Mouse (Mus musculus): Measurements from ENCODE around the gene Gm28035. TPM values are rescaled to one million over a fixed set of nuclear protein-coding genes. Genes with fewer than 3 reads are reported as not detected.

Gm28035 gene
- total and polyA plus RNA-seq, 3 experiments: 1.8 to 3.3 TPM; not detected in 1

GRCm38 (mm10) chr2:30323111-30323510 lies 82.7 kb downstream of the Gm28035 start:
- no peak for DNase-seq (ENCODE audit: low spot score)
- H3K9me3 ChIP-seq (replicated peaks): no peaks in the 10 kb centered on the region
- no peaks in the 10 kb centered on the region for H3K4me1 ChIP-seq (ENCODE audit: insufficient read depth, low read depth, low read length)
- no peak overlapping the region for H3K4me3 ChIP-seq (ENCODE audit: low read depth, low read length)
- TF ChIP-seq GATA1 (IDR thresholded peaks at IDR 0.05; ENCODE audit: borderline replicate concordance, low read length): no peak
- no peak for TF ChIP-seq CTCF (IDR thresholded peaks at IDR 0.05; ENCODE audit: low read depth, low read length)
- no peak for TF ChIP-seq POLR2AphosphoS5 (IDR thresholded peaks at IDR 0.05; ENCODE audit: insufficient replicate concordance, low read depth, low read length)
- TF ChIP-seq GATA2 (IDR thresholded peaks at IDR 0.05; ENCODE audit: borderline replicate concordance, low read depth, low read length): no peak
- TF ChIP-seq TAL1 (conservative IDR thresholded peaks at IDR 0.05; ENCODE audit: low read depth, low read length): no peak
- no peak for ATAC-seq (ENCODE audit: extremely low read depth, insufficient number of reproducible peaks, low FRiP score, poor library complexity, severe bottlenecking)
- no peaks in the 10 kb centered on the region for H3K27me3 ChIP-seq (ENCODE audit: insufficient read depth, low read length)
- H3K36me3 ChIP-seq (replicated peaks): peaks cover 96% of the 10 kb centered on the region

DNA sequence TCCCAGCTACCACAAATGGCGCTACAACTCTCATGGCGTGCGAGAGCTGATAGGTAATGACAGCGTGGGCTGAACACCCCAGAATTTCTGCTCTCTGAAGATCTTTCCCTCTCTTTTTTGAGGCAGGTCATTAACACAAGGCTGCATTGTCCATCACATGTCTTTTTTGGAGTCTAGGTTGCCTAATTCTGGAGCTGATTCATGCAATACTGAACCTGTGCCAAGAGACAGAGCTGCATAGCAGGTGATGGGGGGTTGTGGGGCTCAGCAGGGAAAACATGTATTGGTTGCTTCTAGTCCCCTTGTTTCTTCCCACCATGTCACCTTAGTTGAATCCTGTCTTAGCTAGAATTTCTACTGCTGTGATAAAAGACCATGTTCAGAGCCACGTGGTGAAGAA lies 84.9 kb downstream of the Gm28035 start:
- H3K4me1 ChIP-seq (ENCODE audit: insufficient read depth, low read depth, low read length): no peaks in the 10 kb centered on the region
- TF ChIP-seq GATA1 (IDR thresholded peaks at IDR 0.05; ENCODE audit: borderline replicate concordance, low read length): no peak
- no peak for TF ChIP-seq CTCF (IDR thresholded peaks at IDR 0.05; ENCODE audit: low read depth, low read length)
- no peak for TF ChIP-seq GATA2 (IDR thresholded peaks at IDR 0.05; ENCODE audit: borderline replicate concordance, low read depth, low read length)
- TF ChIP-seq TAL1 (conservative IDR thresholded peaks at IDR 0.05; ENCODE audit: low read depth, low read length): no peak
- TF ChIP-seq POLR2AphosphoS5 (IDR thresholded peaks at IDR 0.05; ENCODE audit: insufficient replicate concordance, low read depth, low read length): no peak

GRCm38 (mm10) chr2:30327276-30327675 lies 86.9 kb downstream of the Gm28035 start:
- H3K36me3 ChIP-seq (replicated peaks): peaks cover 99% of the 10 kb centered on the region
- TF ChIP-seq CTCF (IDR thresholded peaks at IDR 0.05; ENCODE audit: low read depth, low read length) (no peak), GATA1 (IDR thresholded peaks at IDR 0.05; ENCODE audit: borderline replicate concordance, low read length) (no peak), POLR2AphosphoS5 (IDR thresholded peaks at IDR 0.05; ENCODE audit: insufficient replicate concordance, low read depth, low read length) (no peak), GATA2 (IDR thresholded peaks at IDR 0.05; ENCODE audit: borderline replicate concordance, low read depth, low read length) (no peak), TAL1 (conservative IDR thresholded peaks at IDR 0.05; ENCODE audit: low read depth, low read length) (no peak)
- no peaks in the 10 kb centered on the region for H3K27me3 ChIP-seq (ENCODE audit: insufficient read depth, low read length)
- no peaks in the 10 kb centered on the region for H3K9me3 ChIP-seq (replicated peaks)
- no peak for DNase-seq (ENCODE audit: low spot score)
- no peak for ATAC-seq (ENCODE audit: extremely low read depth, insufficient number of reproducible peaks, low FRiP score, poor library complexity, severe bottlenecking)
- H3K4me3 ChIP-seq (ENCODE audit: low read depth, low read length): no peak overlapping the region
- H3K4me1 ChIP-seq (ENCODE audit: insufficient read depth, low read depth, low read length): no peaks in the 10 kb centered on the region

More for the DNA sequence above, 84.9 kb downstream of the Gm28035 start:
- H3K4me3 ChIP-seq (ENCODE audit: low read depth, low read length): no peak overlapping the region
- no peaks in the 10 kb centered on the region for H3K27me3 ChIP-seq (ENCODE audit: insufficient read depth, low read length)
- H3K36me3 ChIP-seq (replicated peaks): peaks cover 98% of the 10 kb centered on the region
- H3K9me3 ChIP-seq (replicated peaks): no peaks in the 10 kb centered on the region
- DNase-seq (ENCODE audit: low spot score): no peak
- no peak for ATAC-seq (ENCODE audit: extremely low read depth, insufficient number of reproducible peaks, low FRiP score, poor library complexity, severe bottlenecking)

DNA sequence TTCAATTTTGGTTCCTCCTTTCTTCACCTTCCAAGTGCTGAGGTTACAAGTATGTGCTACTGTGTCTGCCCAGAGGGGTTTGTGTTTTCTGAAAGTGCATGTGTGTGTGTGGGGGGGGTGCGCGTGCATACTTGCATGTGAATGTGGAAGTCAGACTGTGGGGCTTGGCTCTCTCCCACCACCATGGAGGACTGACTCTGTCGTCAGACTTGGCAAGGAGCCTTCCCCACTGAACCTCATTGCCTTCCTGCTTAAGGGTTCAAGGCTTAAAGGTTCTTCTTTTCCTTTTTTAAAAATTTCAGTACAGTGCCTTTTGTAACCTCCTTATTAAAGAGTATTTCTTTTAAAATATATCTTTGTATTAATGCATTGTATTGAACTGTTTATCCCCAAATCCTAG lies 88.4 kb downstream of the Gm28035 start:
- H3K36me3 ChIP-seq (replicated peaks): peaks cover 99% of the 10 kb centered on the region
- ATAC-seq (ENCODE audit: extremely low read depth, insufficient number of reproducible peaks, low FRiP score, poor library complexity, severe bottlenecking): no peak
- DNase-seq (ENCODE audit: low spot score): no peak
- H3K27me3 ChIP-seq (ENCODE audit: insufficient read depth, low read length): no peaks in the 10 kb centered on the region
- no peaks in the 10 kb centered on the region for H3K9me3 ChIP-seq (replicated peaks)
- H3K4me3 ChIP-seq (ENCODE audit: low read depth, low read length): no peak overlapping the region
- TF ChIP-seq CTCF (IDR thresholded peaks at IDR 0.05; ENCODE audit: low read depth, low read length) (no peak), TAL1 (conservative IDR thresholded peaks at IDR 0.05; ENCODE audit: low read depth, low read length) (no peak), POLR2AphosphoS5 (IDR thresholded peaks at IDR 0.05; ENCODE audit: insufficient replicate concordance, low read depth, low read length) (no peak), GATA2 (IDR thresholded peaks at IDR 0.05; ENCODE audit: borderline replicate concordance, low read depth, low read length) (no peak), GATA1 (IDR thresholded peaks at IDR 0.05; ENCODE audit: borderline replicate concordance, low read length) (no peak)
- H3K4me1 ChIP-seq (ENCODE audit: insufficient read depth, low read depth, low read length): no peaks in the 10 kb centered on the region

Other genes starting within 250 kb of the Gm28035 start
- gene Wdr34, start 191.7 kb upstream of the Gm28035 start, total RNA-seq (2014; fragmentation: Nextera tagmentation): 15.1 and 17.9 TPM in 2 replicates
- gene Wdr34, start 191.7 kb upstream of the Gm28035 start, total RNA-seq (2017): 9.6 and 13.5 TPM in 2 replicates
- 35.5 and 38.4 TPM in 2 replicates for gene Wdr34, start 191.7 kb upstream of the Gm28035 start, polyA plus RNA-seq (2012)
- gene Set, start 183.2 kb upstream of the Gm28035 start, total RNA-seq (2014; fragmentation: Nextera tagmentation): 751 and 948 TPM in 2 replicates
- 667 and 849 TPM in 2 replicates for gene Set, start 183.2 kb upstream of the Gm28035 start, total RNA-seq (2017)
- gene Set, start 183.2 kb upstream of the Gm28035 start, polyA plus RNA-seq (2012): 806 and 885 TPM in 2 replicates
- gene Pkn3, start 162.9 kb upstream of the Gm28035 start, total RNA-seq (2014; fragmentation: Nextera tagmentation): 1.6 and 2.4 TPM in 2 replicates
- gene Pkn3, start 162.9 kb upstream of the Gm28035 start, total RNA-seq (2017): 4.5 and 5.9 TPM in 2 replicates
- 13.3 and 14.5 TPM in 2 replicates for gene Pkn3, start 162.9 kb upstream of the Gm28035 start, polyA plus RNA-seq (2012)
- gene Zdhhc12, start 146.9 kb upstream of the Gm28035 start, total RNA-seq (2014; fragmentation: Nextera tagmentation): 25.4 and 29.4 TPM in 2 replicates
- gene Zdhhc12, start 146.9 kb upstream of the Gm28035 start, total RNA-seq (2017): 9.5 and 10.3 TPM in 2 replicates
- 31.0 and 31.4 TPM in 2 replicates for gene Zdhhc12, start 146.9 kb upstream of the Gm28035 start, polyA plus RNA-seq (2012)
- gene Zer1, start 116.0 kb upstream of the Gm28035 start, total RNA-seq (2014; fragmentation: Nextera tagmentation): 25.1 and 25.8 TPM in 2 replicates
- gene Zer1, start 116.0 kb upstream of the Gm28035 start, total RNA-seq (2017): 9.7 and 10.4 TPM in 2 replicates
- gene Zer1, start 116.0 kb upstream of the Gm28035 start, polyA plus RNA-seq (2012): 13.2 and 18.9 TPM in 2 replicates
- gene Tbc1d13, start 106.8 kb upstream of the Gm28035 start, total RNA-seq (2014; fragmentation: Nextera tagmentation): 30.2 and 38.6 TPM in 2 replicates
- gene Tbc1d13, start 106.8 kb upstream of the Gm28035 start, total RNA-seq (2017): 38.0 and 38.5 TPM in 2 replicates
- 24.5 and 25.2 TPM in 2 replicates for gene Tbc1d13, start 106.8 kb upstream of the Gm28035 start, polyA plus RNA-seq (2012)
- gene Endog, start 69.1 kb upstream of the Gm28035 start, total RNA-seq (2014; fragmentation: Nextera tagmentation): 1.1 and 2.4 TPM in 2 replicates
- 7.8 and 8.3 TPM in 2 replicates for gene Endog, start 69.1 kb upstream of the Gm28035 start, total RNA-seq (2017)
- 36.0 and 43.2 TPM in 2 replicates for gene Endog, start 69.1 kb upstream of the Gm28035 start, polyA plus RNA-seq (2012)
- gene Spout1, start 62.1 kb upstream of the Gm28035 start, total RNA-seq (2014; fragmentation: Nextera tagmentation): 20.3 and 24.2 TPM in 2 replicates
- 24.6 and 27.0 TPM in 2 replicates for gene Spout1, start 62.1 kb upstream of the Gm28035 start, total RNA-seq (2017)
- 51.3 and 57.0 TPM in 2 replicates for gene Spout1, start 62.1 kb upstream of the Gm28035 start, polyA plus RNA-seq (2012)
- gene Kyat1, start 34.7 kb upstream of the Gm28035 start, total RNA-seq (2014; fragmentation: Nextera tagmentation): 10.6 and 12.3 TPM in 2 replicates
- gene Kyat1, start 34.7 kb upstream of the Gm28035 start, total RNA-seq (2017): 10.0 and 12.3 TPM in 2 replicates
- gene Kyat1, start 34.7 kb upstream of the Gm28035 start, polyA plus RNA-seq (2012): 4.7 and 13.7 TPM in 2 replicates
- gene Lrrc8a, start 2.9 kb upstream of the Gm28035 start, total RNA-seq (2014; fragmentation: Nextera tagmentation): 21.7 and 22.4 TPM in 2 replicates
- 6.7 and 7.4 TPM in 2 replicates for gene Lrrc8a, start 2.9 kb upstream of the Gm28035 start, total RNA-seq (2017)
- gene Lrrc8a, start 2.9 kb upstream of the Gm28035 start, polyA plus RNA-seq (2012): 3.3 and 5.0 TPM in 2 replicates
- 24.6 and 27.5 TPM in 2 replicates for gene Phyhd1, start 25.6 kb downstream of the Gm28035 start, total RNA-seq (2014; fragmentation: Nextera tagmentation)
- 0.66 and 0.93 TPM in 2 replicates for gene Phyhd1, start 25.6 kb downstream of the Gm28035 start, total RNA-seq (2017)
- 1.4 and 1.8 TPM in 2 replicates for gene Phyhd1, start 25.6 kb downstream of the Gm28035 start, polyA plus RNA-seq (2012)
- gene Gm28038, start 40.5 kb downstream of the Gm28035 start, total RNA-seq (2014; fragmentation: Nextera tagmentation): not detected in 2 replicates
- gene Gm28038, start 40.5 kb downstream of the Gm28035 start, total RNA-seq (2017): not detected in 2 replicates
- gene Gm28038, start 40.5 kb downstream of the Gm28035 start, polyA plus RNA-seq (2012): not detected in 2 replicates
- gene Dolk, start 45.8 kb downstream of the Gm28035 start, total RNA-seq (2014; fragmentation: Nextera tagmentation): 5.0 TPM in 2 replicates
- gene Dolk, start 45.8 kb downstream of the Gm28035 start, total RNA-seq (2017): 16.1 and 16.9 TPM in 2 replicates
- 6.1 and 7.2 TPM in 2 replicates for gene Dolk, start 45.8 kb downstream of the Gm28035 start, polyA plus RNA-seq (2012)
- 62.8 and 77.7 TPM in 2 replicates for gene Nup188, start 45.8 kb downstream of the Gm28035 start, total RNA-seq (2014; fragmentation: Nextera tagmentation)
- 22.1 and 24.4 TPM in 2 replicates for gene Nup188, start 45.8 kb downstream of the Gm28035 start, total RNA-seq (2017)
- 89.5 and 106 TPM in 2 replicates for gene Nup188, start 45.8 kb downstream of the Gm28035 start, polyA plus RNA-seq (2012)
- gene Sh3glb2, start 118.8 kb downstream of the Gm28035 start, total RNA-seq (2014; fragmentation: Nextera tagmentation): 20.8 and 24.8 TPM in 2 replicates
- gene Sh3glb2, start 118.8 kb downstream of the Gm28035 start, total RNA-seq (2017): 31.3 and 47.2 TPM in 2 replicates
- gene Sh3glb2, start 118.8 kb downstream of the Gm28035 start, polyA plus RNA-seq (2012): 23.3 and 24.9 TPM in 2 replicates
- 9.5 and 12.0 TPM in 2 replicates for gene Miga2, start 123.7 kb downstream of the Gm28035 start, total RNA-seq (2014; fragmentation: Nextera tagmentation)
- gene Miga2, start 123.7 kb downstream of the Gm28035 start, total RNA-seq (2017): 9.2 and 13.5 TPM in 2 replicates
- 8.1 and 9.0 TPM in 2 replicates for gene Miga2, start 123.7 kb downstream of the Gm28035 start, polyA plus RNA-seq (2012)
- gene Dolpp1, start 151.7 kb downstream of the Gm28035 start, total RNA-seq (2014; fragmentation: Nextera tagmentation): 16.0 and 17.3 TPM in 2 replicates
- 23.2 and 25.0 TPM in 2 replicates for gene Dolpp1, start 151.7 kb downstream of the Gm28035 start, total RNA-seq (2017)
- 25.8 and 28.0 TPM in 2 replicates for gene Dolpp1, start 151.7 kb downstream of the Gm28035 start, polyA plus RNA-seq (2012)
- 28.6 and 44.4 TPM in 2 replicates for gene Crat, start 175.2 kb downstream of the Gm28035 start, total RNA-seq (2014; fragmentation: Nextera tagmentation)
- gene Crat, start 175.2 kb downstream of the Gm28035 start, total RNA-seq (2017): 16.1 and 17.2 TPM in 2 replicates
- gene Crat, start 175.2 kb downstream of the Gm28035 start, polyA plus RNA-seq (2012): 34.2 and 43.2 TPM in 2 replicates
- 87.0 and 106 TPM in 2 replicates for gene Ptpa, start 175.5 kb downstream of the Gm28035 start, total RNA-seq (2014; fragmentation: Nextera tagmentation)
- 74.1 and 81.5 TPM in 2 replicates for gene Ptpa, start 175.5 kb downstream of the Gm28035 start, total RNA-seq (2017)
- gene Ptpa, start 175.5 kb downstream of the Gm28035 start, polyA plus RNA-seq (2012): 502 and 583 TPM in 2 replicates
- gene Ier5l, start 233.7 kb downstream of the Gm28035 start, total RNA-seq (2014; fragmentation: Nextera tagmentation): not detected in 2 replicates
- not detected in 2 replicates for gene Ier5l, start 233.7 kb downstream of the Gm28035 start, total RNA-seq (2017)
- not detected in 2 replicates for gene Ier5l, start 233.7 kb downstream of the Gm28035 start, polyA plus RNA-seq (2012)

Measured in G1E (cell line).